Mouse (Mus musculus) kidney, adult 9 months (tissue): ENCODE data around the gene Xrn1.
"Not testable (repeated sequence)": the region's sequence is repeated elsewhere in the genome, so short reads cannot be mapped to it uniquely, and the experiment has no call there.

Source experiments
- DNase-seq: peaks from one replicate; pipeline ENCODE4 v3.0.0; 2022

Xrn1 gene

GRCm38 (mm10) chr9:96054878-96055277 is 100.3 kb downstream of the Xrn1 start:
- DNase-seq, result no peak

- DNase-seq, result peak; percentile 30
Observed at GRCm38 (mm10) chr9:96056417-96057223, 102.1 kb downstream of the Xrn1 start.

GRCm38 (mm10) chr9:96063083-96063802 is 108.7 kb downstream of the Xrn1 start:
- peak; percentile 66 for DNase-seq

- DNase-seq, result peak; percentile 92
Observed at GRCm38 (mm10) chr9:96063803-96064475, 109.4 kb downstream of the Xrn1 start.

- no peak for DNase-seq
Observed at GRCm38 (mm10) chr9:96067507-96067906, 112.9 kb downstream of the Xrn1 start.

GRCm38 (mm10) chr9:96078752-96079315 is 124.3 kb downstream of the Xrn1 start:
- DNase-seq, result no peak

- no peak for DNase-seq
Observed at GRCm38 (mm10) chr9:96085293-96085692, 130.7 kb downstream of the Xrn1 start.

GRCm38 (mm10) chr9:96087671-96088070 is 133.1 kb downstream of the Xrn1 start:
- peak; percentile 62 for DNase-seq

- DNase-seq, result peak; percentile 12
Observed at GRCm38 (mm10) chr9:96088456-96088855, 133.9 kb downstream of the Xrn1 start.

- not testable (repeated sequence) for DNase-seq
Observed at GRCm38 (mm10) chr9:96092637-96093036, 138.1 kb downstream of the Xrn1 start.

- DNase-seq, result peak; percentile 75
Observed at GRCm38 (mm10) chr9:96093221-96093620, 138.7 kb downstream of the Xrn1 start.

- peak; percentile 87 for DNase-seq
Observed at GRCm38 (mm10) chr9:96094341-96094740, 139.8 kb downstream of the Xrn1 start.

- no peak for DNase-seq
Observed at GRCm38 (mm10) chr9:96095192-96095591, 140.6 kb downstream of the Xrn1 start.

GRCm38 (mm10) chr9:96102846-96103245 is 148.3 kb downstream of the Xrn1 start:
- DNase-seq, result no peak
